Mouse (Mus musculus) heart, adult 2 months (tissue): ENCODE measurements at regions not wholly inside any gene's neighbourhood (a gene's known extent, or its start where the extent isn't known, plus 50 kb on each side); places are given as distances from the start of the nearest gene placed in this dataset.

Experiments used
- CTCF ChIP-seq: fragments of 200-600 bp; IDR thresholded peaks from 2 replicates; pipeline ENCODE4 v1.8.1; 2022; ENCODE audit warnings: antibody characterized with exemption, mild to moderate bottlenecking, moderate library complexity
- EP300 ChIP-seq: fragments of 200-500 bp; IDR thresholded peaks from 2 replicates; pipeline ENCODE4 v1.6.1; 2011; ENCODE audit warnings: low read depth, low read length, control low read depth; ENCODE audit not compliant: insufficient read depth

DNA sequence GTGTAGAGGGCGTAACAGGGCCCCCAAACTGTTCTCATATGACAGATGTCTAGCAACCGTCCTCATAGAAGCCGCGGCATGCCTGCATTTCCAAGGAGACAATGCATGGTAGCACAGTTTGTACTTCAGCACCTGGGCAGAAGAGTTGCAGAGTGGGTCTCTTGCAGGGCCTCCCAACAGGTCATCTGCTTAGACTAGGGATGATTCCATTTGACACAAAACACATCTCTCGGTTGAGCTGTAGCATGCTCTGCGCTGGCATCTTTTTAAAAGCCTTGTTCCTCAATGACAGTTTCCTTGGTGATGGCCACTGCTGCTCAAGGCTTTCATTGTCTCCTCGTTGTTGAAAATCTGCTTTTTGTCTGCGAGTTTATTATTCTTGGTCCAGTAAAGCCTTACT is 546.1 kb downstream of the Ttll7 start:
- TF ChIP-seq EP300 (no peak), CTCF (no peak)
